Mouse (Mus musculus) thymus, adult 2 months (tissue): ENCODE data around the gene Gpr18.

Experiments used
- CTCF ChIP-seq: fragments of 200-500 bp; IDR thresholded peaks from 2 replicates; pipeline ENCODE4 v1.5.1; 2012; ENCODE audit warnings: mild to moderate bottlenecking, control low read depth, low read length, moderate library complexity, borderline replicate concordance; ENCODE audit not compliant: control insufficient read depth, poor library complexity, insufficient read depth; ENCODE audit errors: extremely low read depth
- POLR2A ChIP-seq: fragments of 200-500 bp; IDR thresholded peaks from 2 replicates; pipeline ENCODE4 v1.6.1; 2012; ENCODE audit warnings: mild to moderate bottlenecking, low read length, control low read depth, moderate library complexity; ENCODE audit not compliant: control insufficient read depth, poor library complexity, insufficient read depth; ENCODE audit errors: extremely low read depth

GRCm38 (mm10) chr14:121928375-121929137 is 13.0 kb upstream of the Gpr18 start:
- TF ChIP-seq CTCF (no peak), POLR2A (no peak)
